Mouse (Mus musculus): ENCODE measurements around the gene Smurf1.

DNA sequence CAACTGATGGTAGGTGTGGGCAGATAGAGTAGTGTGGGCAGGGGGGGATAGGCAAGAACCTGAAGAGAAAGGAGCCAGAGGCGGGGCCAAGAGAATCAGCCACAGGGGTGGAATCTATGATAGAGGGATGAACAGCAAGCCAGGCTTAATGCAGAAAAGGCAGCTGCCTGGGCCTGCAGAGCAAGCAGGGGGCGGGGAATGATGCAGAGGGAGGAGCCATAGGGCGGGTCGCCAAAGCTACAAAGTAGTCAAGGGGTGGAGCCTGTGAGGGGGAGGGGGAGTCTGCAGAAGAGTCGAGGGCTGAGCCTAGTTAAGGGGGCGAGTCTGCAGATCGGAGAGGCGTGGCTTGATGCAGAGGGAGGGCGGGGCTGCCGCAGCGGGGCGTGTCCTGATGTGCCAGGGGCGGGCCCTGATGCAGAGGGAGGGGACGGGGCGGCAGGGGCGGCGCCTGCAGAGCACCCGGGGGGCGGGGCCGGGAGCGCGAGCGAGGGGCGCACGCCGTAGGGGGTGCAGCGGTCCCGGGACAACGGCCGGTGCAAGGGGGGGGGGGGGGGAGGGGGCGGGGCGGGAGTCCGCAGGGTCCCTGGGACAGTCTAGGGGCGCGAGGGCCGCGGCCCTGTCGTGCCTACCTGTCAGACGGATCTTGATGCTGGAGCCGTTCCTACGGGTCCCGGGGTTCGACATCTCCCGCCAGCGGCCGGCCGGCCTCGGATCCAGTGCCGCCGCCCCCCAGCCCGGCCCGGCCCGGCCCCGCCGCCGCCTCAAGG is 592 bp downstream of the Smurf1 start:
- TF ChIP-seq CTCF (IDR thresholded peaks at IDR 0.05; ENCODE audit: extremely low read depth, insufficient read length, insufficient replicate concordance, low read depth, low read length) (no peak), POLR2A (IDR thresholded peaks at IDR 0.05; ENCODE audit: low read depth, low read length) (no peak)
